Mouse (Mus musculus): ENCODE results near the gene Sgsm2. TPM values are rescaled to one million over a fixed set of nuclear protein-coding genes. Genes with fewer than 3 reads are reported as not detected.

Sgsm2 gene
- polyA plus RNA-seq, 1 experiment = 2.3 TPM

GRCm38 (mm10) chr11:74894619-74895018 lies 2.2 kb downstream of the Sgsm2 start:
- no peak for TF ChIP-seq CTCF (IDR thresholded peaks at IDR 0.05; ENCODE audit: low read depth, low read length)
- TF ChIP-seq POLR2A (IDR thresholded peaks at IDR 0.05; ENCODE audit: borderline replicate concordance, low read depth, low read length) = no peak
- no peak overlapping the region for H3K4me3 ChIP-seq (ENCODE audit: insufficient read depth, low read length)
- 0 out of 2 replicates have a peak, but pooled peaks cover 2% of the 10 kb centered on the region for H3K4me1 ChIP-seq (ENCODE audit: control insufficient read depth, insufficient read depth, low read length)
- no peak overlapping the region for H3K27ac ChIP-seq (ENCODE audit: insufficient read depth, low read depth, low read length)

GRCm38 (mm10) chr11:74883098-74883497 lies 13.8 kb downstream of the Sgsm2 start:
- H3K4me1 ChIP-seq (ENCODE audit: control insufficient read depth, insufficient read depth, low read length) = peaks cover 6% of the 10 kb centered on the region; the same call in 1 of the 2 replicates
- no peak for TF ChIP-seq CTCF (IDR thresholded peaks at IDR 0.05; ENCODE audit: low read depth, low read length)
- no peak for TF ChIP-seq POLR2A (IDR thresholded peaks at IDR 0.05; ENCODE audit: borderline replicate concordance, low read depth, low read length)
- H3K27ac ChIP-seq (ENCODE audit: insufficient read depth, low read depth, low read length) = no peak overlapping the region
- H3K4me3 ChIP-seq (ENCODE audit: insufficient read depth, low read length) = no peak overlapping the region

- no peak for TF ChIP-seq CTCF (IDR thresholded peaks at IDR 0.05; ENCODE audit: low read depth, low read length)
- no peak for TF ChIP-seq POLR2A (IDR thresholded peaks at IDR 0.05; ENCODE audit: borderline replicate concordance, low read depth, low read length)
- H3K4me1 ChIP-seq (ENCODE audit: control insufficient read depth, insufficient read depth, low read length) = peaks cover 6% of the 10 kb centered on the region; the same call in 1 of the 2 replicates
- H3K27ac ChIP-seq (ENCODE audit: insufficient read depth, low read depth, low read length) = no peak overlapping the region
- no peak overlapping the region for H3K4me3 ChIP-seq (ENCODE audit: insufficient read depth, low read length)
Observed at GRCm38 (mm10) chr11:74881979-74882378, 14.9 kb downstream of the Sgsm2 start.

- Histone ChIP-seq H3K27ac (ENCODE audit: insufficient read depth, low read depth, low read length) (no peak overlapping the region), H3K4me3 (ENCODE audit: insufficient read depth, low read length) (no peak overlapping the region), H3K4me1 (ENCODE audit: control insufficient read depth, insufficient read depth, low read length) (peaks cover 11% of the 10 kb centered on the region)
- TF ChIP-seq CTCF (IDR thresholded peaks at IDR 0.05; ENCODE audit: low read depth, low read length) (no peak), POLR2A (IDR thresholded peaks at IDR 0.05; ENCODE audit: borderline replicate concordance, low read depth, low read length) (no peak)
Observed at GRCm38 (mm10) chr11:74880999-74881398, 15.9 kb downstream of the Sgsm2 start.

DNA sequence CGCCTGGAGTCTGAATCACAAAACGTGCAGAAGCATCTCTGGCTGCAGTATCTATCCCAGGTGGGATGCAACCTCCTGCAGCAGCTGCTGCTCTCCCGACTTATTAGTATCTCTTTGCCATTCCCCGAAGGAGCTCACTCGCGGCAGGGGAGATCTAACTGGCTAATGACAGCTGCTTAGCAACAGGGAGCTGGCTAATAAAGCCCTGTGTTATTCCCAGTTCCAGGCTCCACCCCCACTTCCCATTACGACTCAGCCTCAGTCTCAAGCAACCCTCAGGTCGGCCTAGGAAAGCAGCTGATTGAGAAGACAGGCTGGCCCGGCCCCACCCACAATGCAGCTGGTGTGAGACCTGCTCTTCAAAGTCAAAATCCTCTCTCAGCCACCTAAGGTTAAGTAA lies 20.1 kb downstream of the Sgsm2 start:
- TF ChIP-seq CTCF (IDR thresholded peaks at IDR 0.05; ENCODE audit: low read depth, low read length) (no peak), POLR2A (IDR thresholded peaks at IDR 0.05; ENCODE audit: borderline replicate concordance, low read depth, low read length) (no peak)
- no peak overlapping the region for H3K27ac ChIP-seq (ENCODE audit: insufficient read depth, low read depth, low read length)
- H3K4me1 ChIP-seq (ENCODE audit: control insufficient read depth, insufficient read depth, low read length) = peaks cover 11% of the 10 kb centered on the region
- H3K4me3 ChIP-seq (ENCODE audit: insufficient read depth, low read length) = no peak overlapping the region

DNA sequence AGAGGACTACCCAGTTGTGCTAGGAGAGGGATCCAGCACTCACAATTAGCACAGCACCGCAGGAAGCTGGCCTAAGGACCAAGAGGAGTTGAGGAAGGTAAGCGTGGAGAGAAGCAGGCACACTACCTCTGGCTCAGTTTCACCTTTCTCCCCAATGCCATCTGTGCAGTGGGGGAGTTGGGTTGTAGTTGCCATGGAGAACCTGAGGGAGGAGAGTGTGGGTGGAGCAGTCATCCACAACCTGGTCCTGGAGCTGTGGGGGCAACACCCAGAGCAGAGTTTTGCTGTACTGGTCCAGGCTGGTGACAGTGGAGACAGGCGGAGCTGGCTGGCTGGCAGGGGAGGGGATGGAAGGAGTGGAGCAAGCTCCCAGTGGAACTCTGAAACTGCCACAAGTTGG lies 22.2 kb downstream of the Sgsm2 start:
- H3K4me3 ChIP-seq (ENCODE audit: insufficient read depth, low read length) = no peak overlapping the region
- peaks cover 5% of the 10 kb centered on the region for H3K4me1 ChIP-seq (ENCODE audit: control insufficient read depth, insufficient read depth, low read length)
- H3K27ac ChIP-seq (ENCODE audit: insufficient read depth, low read depth, low read length) = no peak overlapping the region
- TF ChIP-seq POLR2A (IDR thresholded peaks at IDR 0.05; ENCODE audit: borderline replicate concordance, low read depth, low read length) (no peak), CTCF (IDR thresholded peaks at IDR 0.05; ENCODE audit: low read depth, low read length) (no peak)

DNA sequence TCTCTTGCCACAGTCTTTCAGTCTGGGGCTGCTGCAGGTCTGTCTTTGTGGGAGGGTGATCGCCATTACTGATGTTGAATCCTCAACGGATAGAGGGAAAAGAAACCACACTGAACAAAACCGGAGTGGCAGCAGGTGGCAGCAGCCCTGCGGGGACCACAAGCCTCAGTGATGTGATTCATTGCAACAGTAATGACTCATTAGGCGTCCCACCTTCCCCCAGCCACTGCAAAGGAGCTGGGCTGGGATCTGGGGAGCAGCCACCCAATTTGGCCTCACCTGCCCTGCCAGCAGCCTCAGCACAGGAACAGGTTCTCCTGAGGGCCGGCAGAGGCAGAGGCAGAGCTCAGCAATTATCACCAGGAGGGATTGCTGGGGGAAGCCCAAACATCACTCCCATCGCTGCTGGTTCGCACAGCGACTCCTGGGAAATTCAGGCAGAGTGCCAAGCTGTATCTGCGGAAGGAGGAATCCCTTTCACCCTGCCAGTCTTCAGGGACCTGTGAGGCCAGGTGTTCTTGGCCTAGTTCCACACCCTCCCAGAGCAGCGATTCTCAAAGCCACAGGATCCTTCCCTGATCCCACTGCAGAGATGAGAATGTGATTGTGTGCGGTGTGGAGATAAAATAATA lies 25.8 kb downstream of the Sgsm2 start:
- H3K4me1 ChIP-seq (ENCODE audit: control insufficient read depth, insufficient read depth, low read length) = no peaks in the 10 kb centered on the region
- no peak overlapping the region for H3K27ac ChIP-seq (ENCODE audit: insufficient read depth, low read depth, low read length)
- no peak for TF ChIP-seq CTCF (IDR thresholded peaks at IDR 0.05; ENCODE audit: low read depth, low read length)
- no peak for TF ChIP-seq POLR2A (IDR thresholded peaks at IDR 0.05; ENCODE audit: borderline replicate concordance, low read depth, low read length)
- H3K4me3 ChIP-seq (ENCODE audit: insufficient read depth, low read length) = no peak overlapping the region

DNA sequence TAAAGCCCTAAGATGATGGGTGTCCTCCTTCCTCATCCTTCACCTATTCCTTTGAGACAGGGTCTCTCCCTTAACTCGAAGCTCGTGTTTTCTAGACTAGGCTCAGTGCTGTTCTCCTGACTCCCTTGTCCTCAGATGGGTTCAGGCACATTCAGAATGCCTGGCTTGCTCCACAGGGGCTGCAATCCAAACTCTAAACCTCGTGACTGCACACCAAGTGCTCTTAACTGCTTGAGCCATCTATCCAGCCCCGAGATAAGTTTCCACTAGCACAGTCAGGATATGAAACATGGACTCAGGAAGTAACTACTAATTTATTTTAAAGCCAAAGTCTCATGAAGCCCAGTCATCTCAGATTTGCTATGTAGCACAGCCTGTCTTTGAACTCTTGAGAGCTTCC lies 26.3 kb downstream of the Sgsm2 start:
- TF ChIP-seq CTCF (IDR thresholded peaks at IDR 0.05; ENCODE audit: low read depth, low read length) (no peak), POLR2A (IDR thresholded peaks at IDR 0.05; ENCODE audit: borderline replicate concordance, low read depth, low read length) (no peak)

DNA sequence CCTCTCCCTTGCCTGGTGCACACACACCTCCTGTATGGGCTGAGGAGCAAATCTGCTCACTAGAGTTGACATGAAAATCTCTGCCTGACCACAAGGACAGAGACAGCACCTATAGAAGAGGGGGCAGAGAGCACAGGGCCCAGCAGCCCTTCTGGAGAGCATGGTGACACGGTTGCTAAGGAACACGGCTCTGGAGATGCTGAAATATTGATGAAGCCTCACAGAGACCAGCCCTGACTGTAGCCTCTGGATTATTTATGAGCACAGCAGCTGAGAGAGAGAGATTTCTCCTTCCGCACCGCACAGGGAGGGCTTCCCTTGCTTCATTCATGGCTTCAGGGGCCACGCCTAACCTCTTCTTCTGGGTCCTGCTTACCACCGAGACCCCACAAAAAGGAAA lies 27.3 kb downstream of the Sgsm2 start:
- Histone ChIP-seq H3K4me1 (ENCODE audit: control insufficient read depth, insufficient read depth, low read length) (no peaks in the 10 kb centered on the region), H3K27ac (ENCODE audit: insufficient read depth, low read depth, low read length) (no peak overlapping the region), H3K4me3 (ENCODE audit: insufficient read depth, low read length) (no peak overlapping the region)
- TF ChIP-seq CTCF (IDR thresholded peaks at IDR 0.05; ENCODE audit: low read depth, low read length) = no peak
- no peak for TF ChIP-seq POLR2A (IDR thresholded peaks at IDR 0.05; ENCODE audit: borderline replicate concordance, low read depth, low read length)

More for the DNA sequence above, 26.3 kb downstream of the Sgsm2 start:
- Histone ChIP-seq H3K27ac (ENCODE audit: insufficient read depth, low read depth, low read length) (no peak overlapping the region), H3K4me1 (ENCODE audit: control insufficient read depth, insufficient read depth, low read length) (no peaks in the 10 kb centered on the region), H3K4me3 (ENCODE audit: insufficient read depth, low read length) (no peak overlapping the region)

DNA sequence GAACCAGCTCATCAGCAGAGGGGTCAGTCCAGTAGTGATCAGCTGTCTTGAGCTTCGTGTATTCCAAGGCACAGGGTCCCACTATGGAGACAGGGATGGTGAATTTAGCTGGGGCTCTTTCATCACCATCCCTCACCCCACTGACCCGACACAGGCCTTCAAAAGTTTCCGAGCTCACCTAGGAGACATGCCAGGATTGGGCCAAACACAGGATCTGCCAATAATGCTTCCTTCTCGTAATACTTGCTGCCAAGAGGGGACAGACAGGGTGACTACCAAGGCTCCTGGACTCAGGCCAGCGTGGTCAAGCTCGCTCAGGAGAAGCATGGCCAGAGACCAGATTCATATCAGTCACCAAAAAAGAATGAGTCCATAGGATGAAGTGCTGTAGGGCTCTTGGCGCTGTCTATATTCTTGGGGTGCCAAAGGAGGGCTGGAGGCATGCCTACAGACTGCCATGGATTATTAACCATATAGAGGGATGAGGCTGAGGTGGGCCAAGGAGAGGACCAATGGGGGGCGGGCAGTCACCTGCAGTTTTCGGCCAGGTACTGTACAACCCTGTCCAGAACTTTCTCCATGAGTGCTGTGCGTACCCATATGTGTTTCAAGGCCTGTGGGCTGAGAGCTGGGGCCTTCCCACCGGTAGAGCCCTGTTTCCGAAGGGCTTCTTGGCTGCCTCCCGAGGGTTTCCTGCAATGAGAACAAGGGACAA lies 28.7 kb downstream of the Sgsm2 start:
- TF ChIP-seq POLR2A (IDR thresholded peaks at IDR 0.05; ENCODE audit: borderline replicate concordance, low read depth, low read length) (no peak), CTCF (IDR thresholded peaks at IDR 0.05; ENCODE audit: low read depth, low read length) (no peak)
- no peak overlapping the region for H3K27ac ChIP-seq (ENCODE audit: insufficient read depth, low read depth, low read length)
- H3K4me3 ChIP-seq (ENCODE audit: insufficient read depth, low read length) = no peak overlapping the region
- H3K4me1 ChIP-seq (ENCODE audit: control insufficient read depth, insufficient read depth, low read length) = no peaks in the 10 kb centered on the region
